Mouse (Mus musculus) stomach, embryonic 15.5 days (tissue): ENCODE measurements around the gene Dcakd. TPM values are rescaled to one million over a fixed set of nuclear protein-coding genes. Genes with fewer than 3 reads are reported as not detected.

Source experiments
- ATAC-seq: fragments of 200-750 bp; cut with Nextera tagmentation; 2 replicates; pipeline ENCODE4 v1.8.0; 2017; ENCODE audit warnings: low read depth, moderate number of reproducible peaks, moderate TSS enrichment; ENCODE audit not compliant: insufficient read depth, low FRiP score
- H3K27ac ChIP-seq: fragments of 300-500 bp; sonication (generic); 2 replicates; pipeline ENCODE4 v1.5.1; 2015; ENCODE audit warnings: mild to moderate bottlenecking, inconsistent platforms
- H3K27me3 ChIP-seq: fragments of 300-500 bp; sonication (generic); replicated peaks from 2 replicates; pipeline ENCODE4 v1.6.1; 2015; ENCODE audit warnings: inconsistent platforms
- H3K36me3 ChIP-seq: fragments of 300-500 bp; sonication (generic); 2 replicates; pipeline ENCODE4 v1.6.1; 2015; ENCODE audit warnings: inconsistent platforms
- H3K4me1 ChIP-seq: fragments of 300-500 bp; sonication (generic); 2 replicates; pipeline ENCODE4 v1.6.1; 2015; ENCODE audit warnings: inconsistent platforms
- H3K4me2 ChIP-seq: fragments of 300-500 bp; sonication (generic); 2 replicates; pipeline ENCODE4 v1.6.1; 2015; ENCODE audit warnings: mild to moderate bottlenecking, inconsistent platforms
- H3K4me3 ChIP-seq: fragments of 300-500 bp; sonication (generic); replicated peaks from 2 replicates; pipeline ENCODE4 v1.5.1; 2015; ENCODE audit warnings: inconsistent platforms
- H3K9ac ChIP-seq: fragments of 300-500 bp; sonication (generic); 2 replicates; pipeline ENCODE4 v1.6.1; 2015; ENCODE audit warnings: inconsistent platforms
- H3K9me3 ChIP-seq: fragments of 300-500 bp; sonication (generic); 2 replicates; pipeline ENCODE4 v1.6.1; 2016; ENCODE audit warnings: inconsistent platforms
- WGBS: fragments of 180-500 bp; shearing (Covaris S2); methylation state at CpG from one replicate; pipeline ENCODE4 v1.1.7; 2015; 5-methylcytosine and 5-hydroxymethylcytosine counted together
- polyA plus RNA-seq: library from polyadenylated mRNA; unstranded; fragments of >200 nt; fragmentation: Nextera tagmentation; extraction: Ambion mirVana; gene quantifications from 2 replicates; pipeline ENCODE4 v1.2.1, GENCODE M21; 2015

The Dcakd gene
- polyA plus RNA-seq, 1 experiment from 2014 or later: 107 TPM

- peak overlapping the region; percentile 71 for H3K4me3 ChIP-seq
- H3K4me2 ChIP-seq: peak overlapping the region; percentile 54
- no peak for ATAC-seq
- peak overlapping the region; percentile 90 for H3K27ac ChIP-seq
- peaks cover 20% of the 10 kb centered on the region for H3K4me1 ChIP-seq
- H3K9ac ChIP-seq: peak overlapping the region; percentile 66
- no peaks in the 10 kb centered on the region for H3K9me3 ChIP-seq
- 38% methylated on average over 27 of the region's 27 CpGs for WGBS
- H3K27me3 ChIP-seq: no peaks in the 10 kb centered on the region
- no peaks in the 10 kb centered on the region for H3K36me3 ChIP-seq
Observed at GRCm38 (mm10) chr11:103015881-103016825, 12.0 kb downstream of the Dcakd start.

- Histone ChIP-seq H3K27ac (no peak overlapping the region), H3K27me3 (no peaks in the 10 kb centered on the region), H3K4me1 (peaks cover 22% of the 10 kb centered on the region), H3K36me3 (no peaks in the 10 kb centered on the region), H3K9ac (no peak overlapping the region), H3K4me3 (no peak overlapping the region), H3K4me2 (no peak overlapping the region), H3K9me3 (no peaks in the 10 kb centered on the region)
- no peak for ATAC-seq
- 78% methylated on average over 2 of the region's 2 CpGs for WGBS
Observed at GRCm38 (mm10) chr11:103011206-103011497, 17.0 kb downstream of the Dcakd start.

GRCm38 (mm10) chr11:103010454-103011205 is 17.5 kb downstream of the Dcakd start:
- Histone ChIP-seq H3K4me2 (no peak overlapping the region), H3K9me3 (no peaks in the 10 kb centered on the region), H3K4me1 (peaks cover 20% of the 10 kb centered on the region), H3K27me3 (no peaks in the 10 kb centered on the region), H3K36me3 (no peaks in the 10 kb centered on the region), H3K9ac (no peak overlapping the region), H3K4me3 (no peak overlapping the region), H3K27ac (no peak overlapping the region)
- WGBS: 56% methylated on average over 13 of the region's 13 CpGs
- 0 out of 2 replicates have a peak, but pooled peaks have one; percentile 3 for ATAC-seq

- H3K4me2 ChIP-seq: no peak overlapping the region
- no peak for ATAC-seq
Observed at GRCm38 (mm10) chr11:103009208-103009607, 18.9 kb downstream of the Dcakd start.

GRCm38 (mm10) chr11:103008558-103008957 is 19.6 kb downstream of the Dcakd start:
- 65% methylated on average over 7 of the region's 7 CpGs for WGBS
- H3K4me1 ChIP-seq: peaks cover 25% of the 10 kb centered on the region
- no peaks in the 10 kb centered on the region for H3K9me3 ChIP-seq
- H3K9ac ChIP-seq: no peak overlapping the region
- no peak for ATAC-seq
- 0 out of 2 replicates have a peak overlapping the region, but pooled peaks have one; percentile 1 for H3K27ac ChIP-seq
- no peak overlapping the region for H3K4me3 ChIP-seq
- H3K4me2 ChIP-seq: no peak overlapping the region
- no peaks in the 10 kb centered on the region for H3K36me3 ChIP-seq
- no peaks in the 10 kb centered on the region for H3K27me3 ChIP-seq

More at GRCm38 (mm10) chr11:103009208-103009607, 18.9 kb downstream of the Dcakd start:
- 83% methylated on average over 8 of the region's 8 CpGs for WGBS
- no peaks in the 10 kb centered on the region for H3K9me3 ChIP-seq
- peaks cover 23% of the 10 kb centered on the region for H3K4me1 ChIP-seq
- no peak overlapping the region for H3K27ac ChIP-seq
- no peak overlapping the region for H3K4me3 ChIP-seq
- H3K27me3 ChIP-seq: no peaks in the 10 kb centered on the region
- H3K9ac ChIP-seq: no peak overlapping the region
- no peaks in the 10 kb centered on the region for H3K36me3 ChIP-seq

- no peak for ATAC-seq
- Histone ChIP-seq H3K9me3 (no peaks in the 10 kb centered on the region), H3K4me1 (peaks cover 31% of the 10 kb centered on the region), H3K36me3 (no peaks in the 10 kb centered on the region), H3K4me2 (no peak overlapping the region), H3K9ac (no peak overlapping the region), H3K4me3 (no peak overlapping the region), H3K27ac (no peak overlapping the region), H3K27me3 (no peaks in the 10 kb centered on the region)
- 76% methylated on average over 6 of the region's 6 CpGs for WGBS
Observed at GRCm38 (mm10) chr11:103007001-103007340, 21.2 kb downstream of the Dcakd start.

GRCm38 (mm10) chr11:103006286-103007000 is 21.7 kb downstream of the Dcakd start:
- H3K4me1 ChIP-seq: peaks cover 31% of the 10 kb centered on the region
- no peak overlapping the region for H3K9ac ChIP-seq
- H3K27ac ChIP-seq: no peak overlapping the region
- ATAC-seq: no peak
- no peaks in the 10 kb centered on the region for H3K27me3 ChIP-seq
- no peak overlapping the region for H3K4me2 ChIP-seq
- no peaks in the 10 kb centered on the region for H3K9me3 ChIP-seq
- H3K4me3 ChIP-seq: no peak overlapping the region
- 75% methylated on average over 7 of the region's 7 CpGs for WGBS
- H3K36me3 ChIP-seq: no peaks in the 10 kb centered on the region

- Histone ChIP-seq H3K27ac (peak overlapping the region; percentile 13; the same call in 1 of the 2 replicates), H3K27me3 (no peaks in the 10 kb centered on the region), H3K9ac (no peak overlapping the region), H3K9me3 (no peaks in the 10 kb centered on the region), H3K4me2 (no peak overlapping the region), H3K4me1 (peaks cover 31% of the 10 kb centered on the region), H3K36me3 (no peaks in the 10 kb centered on the region), H3K4me3 (no peak overlapping the region)
- 70% methylated on average over 11 of the region's 11 CpGs for WGBS
- no peak for ATAC-seq
Observed at GRCm38 (mm10) chr11:103005254-103005981, 22.7 kb downstream of the Dcakd start.

GRCm38 (mm10) chr11:103004852-103005251 is 23.3 kb downstream of the Dcakd start:
- H3K4me3 ChIP-seq: no peak overlapping the region
- H3K36me3 ChIP-seq: peaks cover 2% of the 10 kb centered on the region; the same call in 1 of the 2 replicates
- no peak overlapping the region for H3K27ac ChIP-seq
- H3K9ac ChIP-seq: no peak overlapping the region
- H3K4me1 ChIP-seq: peaks cover 31% of the 10 kb centered on the region
- H3K27me3 ChIP-seq: no peaks in the 10 kb centered on the region
- ATAC-seq: no peak
- H3K9me3 ChIP-seq: no peaks in the 10 kb centered on the region
- no peak overlapping the region for H3K4me2 ChIP-seq
- WGBS: 60% methylated on average over 1 of the region's 1 CpGs

GRCm38 (mm10) chr11:103003210-103003609 is 24.9 kb downstream of the Dcakd start:
- no peak overlapping the region for H3K4me2 ChIP-seq
- H3K27ac ChIP-seq: peak overlapping the region; percentile 85
- WGBS: 25% methylated on average over 5 of the region's 5 CpGs
- no peaks in the 10 kb centered on the region for H3K27me3 ChIP-seq
- H3K9ac ChIP-seq: no peak overlapping the region
- ATAC-seq: peak; percentile 83
- peaks cover 30% of the 10 kb centered on the region for H3K4me1 ChIP-seq
- H3K36me3 ChIP-seq: peaks cover 7% of the 10 kb centered on the region; the same call in 1 of the 2 replicates
- H3K4me3 ChIP-seq: no peak overlapping the region
- H3K9me3 ChIP-seq: no peaks in the 10 kb centered on the region

- 75% methylated on average over 5 of the region's 5 CpGs for WGBS
- no peak overlapping the region for H3K9ac ChIP-seq
- H3K4me2 ChIP-seq: no peak overlapping the region
- no peaks in the 10 kb centered on the region for H3K27me3 ChIP-seq
- no peak overlapping the region for H3K4me3 ChIP-seq
- H3K36me3 ChIP-seq: peaks cover 16% of the 10 kb centered on the region
- no peaks in the 10 kb centered on the region for H3K9me3 ChIP-seq
- no peak overlapping the region for H3K27ac ChIP-seq
- H3K4me1 ChIP-seq: peaks cover 22% of the 10 kb centered on the region
- ATAC-seq: no peak
Observed at GRCm38 (mm10) chr11:103001063-103001462, 27.1 kb downstream of the Dcakd start.
